Mouse (Mus musculus) midbrain, embryonic 16.5 days (tissue): Measurements from ENCODE around the gene Kcna6. TPM values are rescaled to one million over a fixed set of nuclear protein-coding genes. Genes with fewer than 3 reads are reported as not detected.

Source experiments
- ATAC-seq: fragments of 200-750 bp; cut with Nextera tagmentation; 2 replicates; pipeline ENCODE4 v1.8.0; 2017; ENCODE audit warnings: moderate TSS enrichment
- H3K27ac ChIP-seq: fragments of 300-500 bp; sonication (generic); 2 replicates; pipeline ENCODE4 v1.5.1; 2014; ENCODE audit warnings: mild to moderate bottlenecking, low read length, mixed read lengths
- H3K27me3 ChIP-seq: fragments of 300-500 bp; sonication (generic); 2 replicates; pipeline ENCODE4 v1.6.1; 2014; ENCODE audit warnings: low read depth, low read length, mixed read lengths; ENCODE audit not compliant: control insufficient read depth, insufficient read depth
- H3K36me3 ChIP-seq: fragments of 300-500 bp; sonication (generic); 2 replicates; pipeline ENCODE4 v1.6.1; 2014; ENCODE audit warnings: mild to moderate bottlenecking, low read length, moderate library complexity, mixed read lengths; ENCODE audit not compliant: control insufficient read depth, insufficient read depth
- H3K4me1 ChIP-seq: fragments of 300-500 bp; sonication (generic); 2 replicates; pipeline ENCODE4 v1.6.1; 2014; ENCODE audit warnings: mild to moderate bottlenecking, low read length, mixed read lengths; ENCODE audit not compliant: control insufficient read depth, insufficient read depth
- H3K4me2 ChIP-seq: fragments of 300-500 bp; sonication (generic); 2 replicates; pipeline ENCODE4 v1.6.1; 2014; ENCODE audit warnings: mild to moderate bottlenecking, low read length, mixed read lengths
- H3K4me3 ChIP-seq: fragments of 300-500 bp; sonication (generic); 2 replicates; pipeline ENCODE4 v1.5.1; 2014; ENCODE audit warnings: low read depth, mild to moderate bottlenecking, low read length, moderate library complexity, mixed read lengths
- H3K9ac ChIP-seq: fragments of 300-500 bp; sonication (generic); 2 replicates; pipeline ENCODE4 v1.6.1; 2014; ENCODE audit warnings: low read depth, low read length, mixed read lengths
- H3K9me3 ChIP-seq: fragments of 300-500 bp; sonication (generic); replicated peaks from 2 replicates; pipeline ENCODE4 v1.6.1; 2014; ENCODE audit warnings: mild to moderate bottlenecking, low read length, mixed read lengths; ENCODE audit not compliant: control insufficient read depth, poor library complexity, severe bottlenecking
- WGBS: fragments of 180-500 bp; shearing (Covaris S2); extraction: QIAGEN DNeasy Blood & Tissue Kit; methylation state at CpG from one replicate; pipeline ENCODE4 v1.1.7; 2014; 5-methylcytosine and 5-hydroxymethylcytosine counted together
- polyA plus RNA-seq: library from polyadenylated mRNA; unstranded; fragments of >200 nt; fragmentation: Nextera tagmentation; extraction: Ambion mirVana; gene quantifications from 2 replicates; pipeline ENCODE4 v1.2.1, GENCODE M21; 2015

The Kcna6 gene
- polyA plus RNA-seq = 22.7 and 28.8 TPM in 2 replicates

DNA sequence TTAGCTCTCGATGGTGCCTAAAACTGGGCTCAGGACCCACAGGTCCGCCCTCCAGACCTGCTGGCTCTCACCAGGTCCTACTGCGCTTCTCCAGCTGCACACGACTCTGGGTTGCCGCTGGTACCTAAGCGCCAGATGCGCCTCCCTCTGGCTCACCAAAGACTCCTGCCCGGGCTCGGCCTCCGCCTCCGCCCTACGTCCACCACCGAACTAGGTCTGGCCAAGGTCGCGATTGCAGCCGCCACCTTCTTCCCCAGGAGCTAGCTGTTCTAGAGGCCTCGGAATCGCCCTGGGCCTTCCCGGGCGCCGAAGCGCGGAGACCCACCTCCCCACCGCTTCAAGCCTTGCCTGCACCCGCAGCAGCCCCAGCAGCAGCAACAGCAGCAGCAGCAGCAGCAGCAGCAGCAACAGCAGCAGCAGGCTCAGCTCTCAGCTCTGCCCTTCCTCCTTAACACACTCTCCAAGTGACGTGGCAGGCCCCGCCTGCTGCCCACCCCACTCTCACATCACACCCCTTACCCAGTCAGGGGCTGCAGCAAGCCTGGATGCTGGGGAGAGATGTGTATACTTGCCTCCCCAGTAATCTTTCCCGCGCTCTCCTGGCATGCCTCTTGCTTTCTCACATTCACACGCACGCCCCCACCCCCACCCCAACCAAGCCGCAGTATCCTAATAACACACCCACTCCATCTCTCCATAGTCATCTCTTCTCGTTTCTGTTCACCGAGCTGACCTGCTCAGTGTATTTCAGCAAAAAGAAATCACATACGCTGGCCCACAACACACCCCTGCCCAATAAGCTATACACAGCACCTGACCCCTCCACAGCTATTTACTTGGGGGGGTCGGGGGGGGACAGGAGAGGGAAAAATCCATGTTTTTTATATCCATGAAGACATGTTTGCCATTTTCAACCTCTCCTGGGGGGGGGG is at the start of gene Kcna6:
Gene Kcna6, minus strand, starts transcription at position 464 of the 932 bp plus-strand sequence.
- H3K4me1 ChIP-seq = peaks cover 16% of the 10 kb centered on the region
- H3K36me3 ChIP-seq = peaks cover 3% of the 10 kb centered on the region; the same call in 1 of the 2 replicates
- 1% methylated on average over 36 of the region's 36 CpGs for whole genome bisulfite sequencing
- ATAC-seq = peak; percentile 99
- H3K9me3 ChIP-seq = no peaks in the 10 kb centered on the region
- H3K9ac ChIP-seq = peak within 1 kb of the TSS; percentile 77
- peak within 1 kb of the TSS; percentile 79 for H3K27ac ChIP-seq
- H3K4me2 ChIP-seq = peak within 1 kb of the TSS; percentile 83
- H3K27me3 ChIP-seq = 0 out of 2 replicates have a peak, but pooled peaks cover 6% of the 10 kb centered on the region
- peak within 1 kb of the TSS; percentile 72 for H3K4me3 ChIP-seq

DNA sequence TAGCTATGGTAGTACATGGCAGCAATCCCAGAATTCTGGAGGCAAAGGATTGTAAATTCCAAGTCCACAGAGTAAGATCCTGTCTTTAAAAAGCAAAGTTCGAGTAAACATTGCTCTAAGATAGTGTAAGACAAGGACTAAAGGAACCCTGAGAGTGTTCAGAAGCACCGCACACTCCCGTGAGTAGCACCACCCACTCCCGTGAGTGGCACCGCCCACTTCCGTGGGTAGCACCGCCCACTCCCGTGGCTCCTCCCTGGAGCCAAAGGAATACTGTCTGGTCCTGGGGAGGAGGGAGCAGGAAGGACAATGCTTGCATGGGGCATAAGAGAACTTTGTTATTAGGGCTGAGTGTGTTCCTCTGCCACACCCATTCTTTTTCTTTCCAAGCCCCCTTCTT is 48.4 kb upstream of the Kcna6 start:
- Histone ChIP-seq H3K4me2 (no peak overlapping the region), H3K27ac (no peak overlapping the region), H3K9ac (no peak overlapping the region), H3K27me3 (no peaks in the 10 kb centered on the region; the same call in 1 of the 2 replicates), H3K36me3 (no peaks in the 10 kb centered on the region), H3K4me1 (no peaks in the 10 kb centered on the region), H3K9me3 (no peaks in the 10 kb centered on the region), H3K4me3 (no peak overlapping the region)
- WGBS = 78% methylated on average over 8 of the region's 8 CpGs
- no peak for ATAC-seq

DNA sequence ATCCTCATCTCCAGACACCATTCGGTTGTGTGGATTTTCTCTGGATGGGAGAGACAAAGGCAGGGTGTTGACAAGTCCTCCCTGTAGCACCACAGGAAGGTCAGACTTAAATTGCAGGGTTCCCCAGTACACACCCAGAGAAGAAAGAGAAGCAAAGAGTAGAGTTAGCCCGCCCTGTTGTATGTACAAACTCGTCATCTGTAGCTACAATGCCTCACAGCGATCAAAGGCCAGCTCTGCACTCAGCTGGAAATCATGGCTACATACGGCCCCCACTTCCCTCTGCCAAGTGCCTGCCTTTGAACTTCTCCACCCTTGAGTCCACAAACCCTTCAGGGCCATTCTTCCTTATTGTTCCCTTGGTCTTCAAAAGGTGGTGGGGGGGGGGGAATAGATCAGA is 43.7 kb upstream of the Kcna6 start:
- Histone ChIP-seq H3K4me1 (no peaks in the 10 kb centered on the region), H3K9me3 (no peaks in the 10 kb centered on the region), H3K27ac (no peak overlapping the region), H3K27me3 (no peaks in the 10 kb centered on the region; the same call in 1 of the 2 replicates), H3K4me2 (no peak overlapping the region), H3K36me3 (no peaks in the 10 kb centered on the region), H3K9ac (no peak overlapping the region), H3K4me3 (no peak overlapping the region)
- WGBS = 43% methylated on average over 5 of the region's 5 CpGs
- no peak for ATAC-seq

DNA sequence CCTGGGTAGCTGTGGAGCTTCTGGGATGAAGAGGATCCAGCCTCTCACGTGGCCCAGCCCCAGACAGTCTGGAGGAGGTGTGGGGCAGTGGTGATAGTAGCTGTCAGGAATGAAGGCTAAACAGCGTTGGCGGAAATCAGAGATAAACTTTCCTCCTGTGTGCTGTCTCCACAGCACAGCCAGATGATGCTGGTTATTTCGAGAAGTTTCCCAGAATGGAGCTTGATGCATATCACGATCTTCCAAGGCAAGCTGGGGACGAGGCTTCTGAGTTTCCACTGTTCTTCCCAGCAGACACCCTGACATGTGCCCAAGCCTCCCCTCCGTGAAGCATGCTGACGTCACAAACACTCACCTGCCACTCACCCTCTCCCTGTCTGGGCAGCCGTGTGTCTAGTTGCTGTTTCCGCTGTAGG is 43.2 kb upstream of the Kcna6 start:
- WGBS = 80% methylated on average over 10 of the region's 10 CpGs
- Histone ChIP-seq H3K4me3 (no peak overlapping the region), H3K27ac (no peak overlapping the region), H3K4me1 (no peaks in the 10 kb centered on the region), H3K36me3 (no peaks in the 10 kb centered on the region), H3K9me3 (no peaks in the 10 kb centered on the region), H3K27me3 (no peaks in the 10 kb centered on the region), H3K9ac (no peak overlapping the region), H3K4me2 (no peak overlapping the region)
- no peak for ATAC-seq

DNA sequence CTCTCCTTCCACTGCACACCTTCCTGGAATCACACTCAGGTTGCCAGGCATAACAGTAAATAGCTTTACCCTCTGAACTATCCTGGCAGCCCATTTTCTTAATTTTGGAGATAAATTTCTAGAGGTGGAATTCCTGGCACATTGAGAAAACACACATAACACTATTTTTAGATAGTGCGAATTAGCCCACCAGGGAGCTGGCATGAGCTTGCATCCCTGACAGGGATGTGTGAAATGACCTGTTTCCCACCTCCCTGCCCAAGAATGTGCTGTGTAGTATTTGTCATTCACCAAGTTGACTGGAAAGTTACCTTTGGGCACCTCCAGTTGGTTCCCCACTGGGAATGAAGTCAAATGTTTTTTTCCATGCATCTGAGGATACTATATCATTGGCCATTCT is 42.6 kb upstream of the Kcna6 start:
- no peaks in the 10 kb centered on the region for H3K9me3 ChIP-seq
- H3K9ac ChIP-seq = no peak overlapping the region
- 91% methylated on average over 1 of the region's 1 CpGs for WGBS
- ATAC-seq = no peak
- H3K4me1 ChIP-seq = no peaks in the 10 kb centered on the region
- H3K27ac ChIP-seq = no peak overlapping the region
- no peak overlapping the region for H3K4me3 ChIP-seq
- no peak overlapping the region for H3K4me2 ChIP-seq
- H3K36me3 ChIP-seq = no peaks in the 10 kb centered on the region
- H3K27me3 ChIP-seq = no peaks in the 10 kb centered on the region

DNA sequence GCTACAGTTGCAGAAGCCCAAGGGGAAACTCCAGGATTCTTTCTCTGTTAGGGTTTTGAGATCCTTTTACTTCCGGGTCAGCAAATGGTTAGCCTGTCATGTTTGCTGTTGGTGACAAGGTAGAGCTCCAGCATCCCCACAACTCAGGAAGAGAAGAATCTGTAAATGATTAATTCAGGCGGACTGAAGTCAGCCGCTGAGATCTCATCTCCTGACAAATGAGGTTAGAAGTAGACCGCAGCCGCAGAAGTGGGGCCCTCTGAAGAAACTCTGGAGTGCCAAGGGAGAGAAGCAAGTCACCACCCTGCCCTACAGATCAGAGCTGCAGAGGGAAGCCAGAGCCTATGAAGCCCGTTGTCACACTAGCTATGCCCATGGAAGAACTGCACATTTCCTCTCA is 37.4 kb upstream of the Kcna6 start:
- no peak overlapping the region for H3K27ac ChIP-seq
- H3K4me1 ChIP-seq = no peaks in the 10 kb centered on the region
- 85% methylated on average over 6 of the region's 6 CpGs for WGBS
- no peak overlapping the region for H3K4me2 ChIP-seq
- H3K4me3 ChIP-seq = no peak overlapping the region
- no peaks in the 10 kb centered on the region for H3K27me3 ChIP-seq
- H3K36me3 ChIP-seq = no peaks in the 10 kb centered on the region
- H3K9ac ChIP-seq = no peak overlapping the region
- no peaks in the 10 kb centered on the region for H3K9me3 ChIP-seq
- ATAC-seq = no peak

DNA sequence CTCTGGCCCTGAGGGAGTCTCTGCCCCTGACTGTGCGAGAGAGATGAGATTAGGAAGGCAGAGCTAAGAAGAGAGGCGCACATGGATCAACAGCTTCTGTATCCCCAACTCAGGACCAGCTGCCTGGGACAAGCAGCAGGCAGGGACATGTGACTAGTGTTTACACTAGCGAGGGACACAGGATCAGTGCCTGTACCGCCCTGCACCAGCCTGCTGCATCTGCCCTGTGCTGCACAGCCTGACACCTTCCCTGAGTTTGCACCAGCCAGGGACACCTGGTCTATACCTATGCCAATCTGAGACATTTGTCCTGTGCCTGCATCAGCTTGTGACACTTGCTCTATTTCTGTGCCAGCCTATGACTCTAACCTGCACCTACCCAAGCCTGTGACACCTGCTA is 33.4 kb upstream of the Kcna6 start:
- Histone ChIP-seq H3K27ac (no peak overlapping the region), H3K9ac (no peak overlapping the region), H3K27me3 (no peaks in the 10 kb centered on the region), H3K9me3 (no peaks in the 10 kb centered on the region), H3K4me3 (no peak overlapping the region), H3K4me2 (no peak overlapping the region), H3K4me1 (peaks cover 4% of the 10 kb centered on the region; the same call in 1 of the 2 replicates), H3K36me3 (no peaks in the 10 kb centered on the region)
- ATAC-seq = peak; percentile 54; the same call in 1 of the 2 replicates
- 63% methylated on average over 4 of the region's 4 CpGs for WGBS

DNA sequence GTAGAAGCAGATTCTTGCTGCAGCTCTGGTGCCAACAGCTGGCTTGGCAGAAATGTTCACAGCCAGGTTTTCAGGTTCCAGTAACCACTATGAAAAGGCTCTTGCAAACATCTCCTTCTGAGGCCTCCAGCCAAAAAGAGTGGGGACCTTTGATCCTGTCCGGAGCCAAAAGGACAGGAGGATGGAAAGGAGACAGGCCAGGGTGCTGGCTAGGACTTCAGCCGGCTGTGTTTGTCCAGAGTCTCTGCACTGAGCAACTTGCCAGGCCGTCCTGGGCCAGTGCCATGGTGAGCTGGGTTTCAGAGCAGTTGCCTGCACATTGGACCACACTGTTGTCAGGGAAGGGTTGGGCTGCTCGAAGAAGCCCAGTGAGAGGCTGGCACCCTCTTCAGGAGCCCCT is 31.9 kb upstream of the Kcna6 start:
- Histone ChIP-seq H3K9ac (no peak overlapping the region), H3K4me3 (no peak overlapping the region), H3K4me1 (peaks cover 19% of the 10 kb centered on the region), H3K27me3 (no peaks in the 10 kb centered on the region), H3K9me3 (no peaks in the 10 kb centered on the region), H3K36me3 (no peaks in the 10 kb centered on the region), H3K27ac (no peak overlapping the region), H3K4me2 (no peak overlapping the region)
- ATAC-seq = no peak
- 67% methylated on average over 4 of the region's 4 CpGs for WGBS

DNA sequence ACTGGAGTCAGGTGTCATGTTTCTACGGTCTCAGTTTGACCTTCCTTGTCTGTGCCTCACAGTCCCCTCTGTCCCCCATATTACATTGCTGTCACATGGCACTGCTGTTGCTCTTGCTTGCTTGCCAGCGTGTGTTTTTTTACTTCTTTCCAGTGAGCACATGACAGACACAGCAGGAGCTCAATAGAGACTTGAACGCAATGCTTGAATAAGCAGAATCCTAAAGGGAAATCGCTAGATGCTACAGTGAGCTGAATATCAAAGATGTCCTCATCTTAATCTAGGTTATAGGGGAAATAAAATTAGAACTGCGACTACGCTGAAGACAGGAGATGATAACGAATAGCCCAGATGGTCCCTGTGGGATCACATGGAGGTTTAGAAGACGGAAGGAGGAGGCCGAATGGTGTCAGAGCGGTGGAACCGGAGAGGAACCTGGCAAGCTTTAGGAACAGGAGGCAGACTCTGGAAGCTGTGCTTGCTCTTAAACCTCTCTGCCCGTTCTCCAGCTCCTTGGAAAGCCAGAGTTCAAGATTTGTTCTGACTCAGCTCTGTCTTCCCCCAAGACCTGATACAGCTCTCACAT is 29.8 kb upstream of the Kcna6 start:
- H3K9ac ChIP-seq = no peak overlapping the region
- no peaks in the 10 kb centered on the region for H3K9me3 ChIP-seq
- H3K36me3 ChIP-seq = no peaks in the 10 kb centered on the region
- H3K4me1 ChIP-seq = peaks cover 20% of the 10 kb centered on the region
- no peak for ATAC-seq
- WGBS = 59% methylated on average over 12 of the region's 12 CpGs
- H3K4me3 ChIP-seq = no peak overlapping the region
- H3K27me3 ChIP-seq = no peaks in the 10 kb centered on the region
- H3K27ac ChIP-seq = no peak overlapping the region
- H3K4me2 ChIP-seq = no peak overlapping the region
